15 mouse cellular contexts compared by ENCODE assay signal in the genomic region with DNA sequence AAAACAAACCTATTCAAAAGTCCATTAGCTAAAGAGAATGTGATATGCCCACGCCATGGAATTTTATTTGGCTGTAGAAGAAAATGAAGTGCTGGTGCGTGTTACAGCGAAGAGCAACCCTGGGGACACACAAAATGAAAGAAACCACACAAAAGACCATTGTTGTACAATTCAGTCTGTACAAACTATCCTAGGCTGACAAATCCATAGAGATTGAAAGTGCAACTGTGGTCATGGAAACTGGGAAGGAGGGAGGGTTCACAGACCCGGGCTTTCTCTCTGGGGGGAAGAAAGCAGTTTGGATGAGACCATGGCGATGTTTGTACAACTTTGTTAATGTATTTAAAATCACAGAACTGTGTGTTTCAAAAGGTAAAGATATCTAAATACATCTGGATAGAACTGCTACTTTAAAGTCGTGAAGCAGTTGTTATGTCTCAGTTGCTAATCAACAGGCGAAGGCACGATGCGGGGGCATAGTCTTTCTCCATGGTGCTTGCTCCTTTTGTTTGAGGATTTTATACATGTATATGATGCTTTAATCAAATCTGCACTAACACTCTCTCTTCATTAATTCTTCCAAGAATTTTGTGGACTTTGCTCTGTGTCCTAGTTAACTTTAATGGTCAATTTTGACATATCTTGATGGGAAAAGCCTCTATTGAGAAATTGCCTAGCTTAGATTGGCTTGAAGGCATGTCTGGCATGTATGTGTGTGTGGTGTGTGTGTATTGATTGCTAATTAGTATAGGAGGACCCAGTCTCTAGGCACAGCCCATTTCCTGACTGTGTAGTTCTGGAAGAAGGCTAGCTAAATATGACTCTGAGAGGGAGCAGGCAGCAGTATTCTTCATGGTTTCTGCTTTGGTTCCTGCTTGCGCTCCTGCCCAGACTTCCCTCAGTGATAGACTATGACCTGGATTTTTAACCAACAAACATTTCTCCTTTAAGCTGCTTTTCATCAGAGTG. TPM values are rescaled to one million over a fixed set of nuclear protein-coding genes. Genes with fewer than 3 reads are reported as not detected.
DNase-seq lines count a peak whose midpoint lies in the region; ATAC-seq and TF ChIP-seq lines count a peak whose summit lies in the region.
"Had no signal": no experiment of that assay in that cellular context is flagged by ENCODE, and none has a peak within 500 bp of the region (broad histone marks: within the 10 kb centered on the region; RNA-seq: fewer than 3 reads in every experiment).

No protein-coding gene starts in this region.

- H3K4me3 ChIP-seq in hindbrain, postnatal 0 days (ENCODE audit: low read length): no peak overlapping the region
- H3K4me3 ChIP-seq in neural tube, embryonic 15.5 days (replicated peaks): no peak overlapping the region
- H3K4me3 ChIP-seq: liver, embryonic 13.5 days had no signal

- H3K4me1 ChIP-seq in hindbrain, postnatal 0 days (ENCODE audit: insufficient read depth, low read length): peaks cover 6% of the 10 kb centered on the region
- H3K4me1 ChIP-seq in neural tube, embryonic 15.5 days: peaks cover 16% of the 10 kb centered on the region
- H3K4me1 ChIP-seq: liver, embryonic 13.5 days had no signal

- TF ChIP-seq CTCF in hindbrain, postnatal 0 days (IDR thresholded peaks at IDR 0.05; ENCODE audit: low read depth): no peak

- peak; percentile 92 for DNase-seq in heart, adult 11 months
- DNase-seq in heart, adult 8-10 months (ENCODE audit: low spot score): no peak
- peak; percentile 30 for DNase-seq in retina, postnatal 1 day
- no peak for DNase-seq in retina, embryonic 14.5 days (ENCODE audit: low spot score)
- DNase-seq in hindbrain, postnatal 0 days (ENCODE audit: low spot score): peak; percentile 62
- no peak for DNase-seq in thymus, postnatal 0 days (ENCODE audit: low spot score)
- DNase-seq in thymus, postnatal 36 days: no peak
- DNase-seq: cerebellum, postnatal 36 days; kidney, postnatal 14 days; layer of hippocampus, postnatal 36 days; liver, embryonic 13.5 days had no signal

- peak overlapping the region; percentile 34 for H3K4me2 ChIP-seq in hindbrain, postnatal 0 days (ENCODE audit: low read depth, low read length)
- H3K4me2 ChIP-seq in neural tube, embryonic 15.5 days: no peak overlapping the region
- H3K4me2 ChIP-seq: heart, embryonic 11.5 days; liver, embryonic 13.5 days had no signal

- no peaks in the 10 kb centered on the region for H3K9me3 ChIP-seq in hindbrain, postnatal 0 days (ENCODE audit: low read length)
- no peaks in the 10 kb centered on the region for H3K9me3 ChIP-seq in neural tube, embryonic 15.5 days (replicated peaks)
- H3K9me3 ChIP-seq: liver, embryonic 13.5 days had no signal

- H3K27me3 ChIP-seq in hindbrain, postnatal 0 days (ENCODE audit: insufficient read depth, low read length): no peaks in the 10 kb centered on the region
- H3K27me3 ChIP-seq in neural tube, embryonic 15.5 days (replicated peaks): no peaks in the 10 kb centered on the region
- H3K27me3 ChIP-seq: liver, embryonic 13.5 days had no signal

- 29% methylated on average over 10 of the region's 10 CpGs for WGBS in hindbrain, postnatal 0 days
- 52% methylated on average over 10 of the region's 10 CpGs for WGBS in neural tube, embryonic 15.5 days

- no peak overlapping the region for H3K9ac ChIP-seq in hindbrain, postnatal 0 days (replicated peaks; ENCODE audit: low read length)
- no peak overlapping the region for H3K9ac ChIP-seq in neural tube, embryonic 15.5 days (replicated peaks)
- H3K9ac ChIP-seq: liver, embryonic 13.5 days had no signal

- peak overlapping the region; percentile 58 for H3K27ac ChIP-seq in hindbrain, postnatal 0 days
- H3K27ac ChIP-seq in neural tube, embryonic 15.5 days (replicated peaks): peak overlapping the region; percentile 54
- H3K27ac ChIP-seq: liver, embryonic 13.5 days had no signal

- no peaks in the 10 kb centered on the region for H3K36me3 ChIP-seq in hindbrain, postnatal 0 days (ENCODE audit: insufficient read depth, low read length)
- no peaks in the 10 kb centered on the region for H3K36me3 ChIP-seq in neural tube, embryonic 15.5 days
- H3K36me3 ChIP-seq: liver, embryonic 13.5 days had no signal

- peak; percentile 92 for ATAC-seq in hindbrain, postnatal 0 days
- peak; percentile 82; the same call in 1 of the 2 replicates for ATAC-seq in neural tube, embryonic 15.5 days (ENCODE audit: low FRiP score)
- ATAC-seq: inflammation-experienced regulatory T-cells, adult 6 months had no signal

RNA-seq across cellular contexts. Expression of gene Colgalt2, which starts 55.9 kb away (rescaled TPM):
- 1 to 10 TPM; 2.6 to 3.2 (median 2.7) TPM for total RNA-seq in heart, adult 8-10 months (2022)
- 6.6 and 7.0 TPM in 2 replicates for total RNA-seq in hindbrain, postnatal 0 days (2014; rRNA removed)
- polyA plus RNA-seq in hindbrain, postnatal 0 days (2015; fragmentation: Nextera tagmentation; extraction: Ambion mirVana): 3.4 and 3.7 TPM in 2 replicates
- 3.7 and 3.9 TPM in 2 replicates for polyA plus RNA-seq in neural tube, embryonic 15.5 days (2015; fragmentation: Nextera tagmentation; extraction: Ambion mirVana)
- polyA plus RNA-seq in thymus, postnatal 0 days (2015; fragmentation: Nextera tagmentation; extraction: Ambion mirVana): 1.1 and 1.2 TPM in 2 replicates
- total RNA-seq: megakaryocyte, adult 5-6 weeks had no signal
- polyA plus RNA-seq: inflammation-experienced regulatory T-cells, adult 6 months had no signal

Comparison
In these comparisons a context has a peak if more than half of its experiments do, and no peak if none do; other contexts are left out.
1. DNase-seq: peak in heart, adult 11 months (single experiment), retina, postnatal 1 day (single experiment) and hindbrain, postnatal 0 days (single experiment); none in heart, adult 8-10 months (single experiment), retina, embryonic 14.5 days (single experiment), thymus, postnatal 0 days (single experiment) and thymus, postnatal 36 days (0 of 2).